Mouse (Mus musculus): ENCODE data around the gene Fcgr4.

DNA sequence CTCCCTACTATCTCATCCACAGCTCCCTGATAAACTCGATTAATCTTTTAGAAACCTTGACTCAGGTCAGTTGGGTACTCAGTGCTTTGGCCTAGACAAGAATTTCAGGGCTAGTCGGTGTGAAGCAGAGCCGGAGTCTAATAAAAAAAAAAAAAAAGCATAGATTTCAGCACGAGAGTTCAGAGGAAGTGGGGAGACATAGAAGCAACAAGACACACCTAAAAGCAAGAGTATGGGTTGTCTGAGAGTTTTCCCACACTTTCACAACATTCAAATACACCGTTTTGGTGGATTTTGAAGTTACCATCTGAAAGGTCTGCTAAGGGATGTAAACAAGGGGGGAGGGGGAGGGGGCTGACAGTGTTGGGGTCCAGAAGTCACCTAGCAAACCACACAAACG is 13.6 kb upstream of the Fcgr4 start:
- TF ChIP-seq POLR2A (IDR thresholded peaks at IDR 0.05; ENCODE audit: low read depth, low read length) = no peak
- no peak for TF ChIP-seq CTCF (IDR thresholded peaks at IDR 0.05; ENCODE audit: extremely low read depth, insufficient read depth, insufficient read length, insufficient replicate concordance)

Data from spleen, adult 2 months (tissue).